Mouse (Mus musculus) E14TG2a.4 (cell line): ENCODE data around the gene Pde4a.

ENCODE experiments used
- CTCF ChIP-seq: conservative IDR thresholded peaks from 2 replicates; pipeline ENCODE4 v1.5.1; 2014; ENCODE audit warnings: low read length
- NANOG ChIP-seq: IDR thresholded peaks from 2 replicates; pipeline ENCODE4 v1.6.1; 2014; ENCODE audit warnings: borderline replicate concordance, low read length, mixed read lengths
- POU5F1 ChIP-seq: IDR thresholded peaks from 2 replicates; pipeline ENCODE4 v1.6.1; 2014; ENCODE audit warnings: low read length, borderline replicate concordance

DNA sequence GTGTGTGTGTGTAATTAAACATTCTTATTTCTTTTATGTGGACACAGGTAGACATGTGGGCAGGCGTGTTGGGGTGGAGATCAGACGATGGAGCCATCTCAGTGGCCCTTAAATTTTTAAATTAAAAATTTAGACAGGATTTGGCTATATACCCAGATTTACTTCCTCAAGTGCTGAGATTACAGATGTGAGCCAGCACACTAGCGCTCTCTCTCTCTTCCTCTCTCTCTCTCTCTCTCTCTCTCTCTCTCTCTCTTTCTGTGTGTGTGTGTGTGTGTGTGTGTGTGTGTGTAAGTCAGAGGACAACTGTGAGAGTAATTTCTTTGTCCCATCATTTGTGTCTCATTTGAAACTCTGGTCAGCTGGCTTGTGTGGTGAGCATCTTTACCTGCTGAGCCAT is 25.2 kb downstream of the Pde4a start:
- TF ChIP-seq POU5F1 (no peak), CTCF (no peak), NANOG (no peak)
